Mouse (Mus musculus) cerebellum, adult (tissue): Measurements from ENCODE around the gene Colca2.

Experiments used
- ATAC-seq: cut with Nextera tagmentation; 2 replicates; pipeline ENCODE4 v1.9.2; 2017; ENCODE audit warnings: mild to moderate bottlenecking, moderate library complexity, mixed read lengths; ENCODE audit not compliant: insufficient number of reproducible peaks, low FRiP score, low TSS enrichment

Gene Colca2

DNA sequence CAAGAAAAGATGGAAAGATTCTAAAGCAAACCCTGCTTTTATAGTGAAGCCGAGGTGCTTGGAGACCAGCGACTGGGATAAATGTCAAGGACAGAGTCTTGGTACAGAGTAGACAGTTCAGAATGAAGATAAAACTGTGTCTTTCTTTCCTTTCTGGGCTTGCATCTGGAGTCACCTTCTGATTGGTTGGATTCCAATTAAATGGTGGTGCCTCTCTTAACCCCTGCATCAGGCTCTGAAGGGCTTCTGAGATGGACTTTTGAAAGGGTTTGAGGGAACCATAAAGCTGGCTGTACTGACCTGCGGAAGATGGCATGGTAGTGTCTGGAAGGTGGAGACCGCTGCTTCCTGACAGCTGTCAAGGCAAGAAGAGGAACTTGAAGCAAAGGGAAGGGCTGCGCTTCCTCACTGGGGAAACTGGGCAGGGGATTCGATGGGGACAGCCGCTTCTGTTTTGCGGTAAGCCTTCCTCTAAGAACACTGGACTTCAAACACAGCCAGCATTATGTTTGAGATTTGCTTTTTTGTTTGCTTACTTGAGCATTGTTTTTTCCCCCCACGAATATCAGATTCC is 4.7 kb downstream of the Colca2 start:
- ATAC-seq: no peak

DNA sequence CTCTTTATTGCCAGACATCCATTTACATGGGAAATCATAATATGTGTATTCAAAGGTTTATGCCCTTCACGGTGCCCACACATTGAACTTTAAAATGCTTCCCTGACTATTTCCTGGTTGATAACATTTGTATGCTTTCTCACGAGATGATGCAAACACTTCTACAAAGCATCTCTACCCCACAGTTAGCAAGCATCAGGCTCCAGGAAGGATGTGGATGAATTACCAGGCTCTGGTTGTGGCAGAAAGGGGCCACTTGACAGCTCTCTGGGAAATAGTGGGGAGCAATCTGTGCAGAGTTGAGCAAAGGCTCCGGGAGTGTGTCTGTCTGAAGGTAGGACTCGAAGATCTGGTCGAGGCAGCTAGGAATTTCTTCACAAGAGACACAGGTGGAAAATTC is 6.3 kb downstream of the Colca2 start:
- no peak for ATAC-seq

DNA sequence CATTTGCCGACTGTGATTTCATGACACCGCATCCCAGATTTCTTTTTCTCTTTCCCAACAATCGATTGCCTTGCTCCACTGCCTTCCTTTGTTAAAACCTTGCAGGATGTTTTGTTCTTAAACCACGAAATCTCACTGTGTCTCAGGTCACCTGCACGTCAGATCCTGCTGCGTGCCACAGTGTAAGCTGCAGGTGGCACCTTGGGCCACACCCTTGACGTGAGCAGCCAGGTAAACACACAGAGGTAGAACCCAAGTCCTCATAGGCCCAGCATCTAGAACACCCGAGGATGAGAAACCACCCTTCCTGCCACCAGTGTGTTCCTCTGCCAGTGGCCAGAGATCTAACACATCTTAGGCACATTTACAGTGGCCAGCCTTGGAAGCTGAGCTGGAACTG is 7.3 kb downstream of the Colca2 start:
- no peak for ATAC-seq

DNA sequence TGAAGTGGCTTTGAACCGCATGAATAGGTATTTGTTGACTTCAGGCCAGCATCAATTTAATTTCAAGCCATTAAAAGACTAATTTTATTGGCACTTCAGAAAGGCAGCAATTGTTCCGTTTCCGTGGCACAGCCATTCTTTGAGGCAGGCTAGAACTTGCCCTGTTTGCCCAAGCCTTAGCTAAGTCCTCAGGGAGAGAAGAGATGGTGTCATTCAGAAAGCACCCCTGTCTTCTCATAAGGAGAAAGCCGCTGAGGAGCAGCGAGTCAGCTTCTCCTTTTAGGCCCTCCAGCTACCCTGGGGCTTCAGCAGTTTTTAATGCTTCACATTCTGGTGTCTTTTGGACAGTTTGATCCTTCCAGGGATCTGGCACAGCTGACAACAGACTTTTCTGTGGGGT is 9.5 kb downstream of the Colca2 start:
- ATAC-seq: no peak

DNA sequence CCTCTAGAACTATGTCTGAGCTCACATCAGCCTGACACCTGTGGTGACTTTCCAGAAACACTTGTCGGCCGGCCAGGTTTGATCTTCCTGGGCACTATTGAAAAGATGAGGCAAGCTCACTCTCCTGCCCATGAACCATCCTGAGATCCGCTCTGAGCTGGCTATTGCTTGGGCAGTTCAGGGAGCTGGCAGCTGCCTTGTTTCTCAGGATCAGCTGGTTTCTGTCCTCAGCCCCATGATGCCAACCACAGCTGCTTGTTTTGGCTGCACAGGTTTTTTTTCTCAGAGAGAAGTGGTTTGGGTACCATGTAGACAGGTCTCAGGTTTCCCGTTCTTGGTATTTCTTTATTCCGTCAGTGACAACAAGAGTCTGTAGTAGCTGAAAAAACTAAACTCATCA is 19.9 kb downstream of the Colca2 start:
- no peak for ATAC-seq

DNA sequence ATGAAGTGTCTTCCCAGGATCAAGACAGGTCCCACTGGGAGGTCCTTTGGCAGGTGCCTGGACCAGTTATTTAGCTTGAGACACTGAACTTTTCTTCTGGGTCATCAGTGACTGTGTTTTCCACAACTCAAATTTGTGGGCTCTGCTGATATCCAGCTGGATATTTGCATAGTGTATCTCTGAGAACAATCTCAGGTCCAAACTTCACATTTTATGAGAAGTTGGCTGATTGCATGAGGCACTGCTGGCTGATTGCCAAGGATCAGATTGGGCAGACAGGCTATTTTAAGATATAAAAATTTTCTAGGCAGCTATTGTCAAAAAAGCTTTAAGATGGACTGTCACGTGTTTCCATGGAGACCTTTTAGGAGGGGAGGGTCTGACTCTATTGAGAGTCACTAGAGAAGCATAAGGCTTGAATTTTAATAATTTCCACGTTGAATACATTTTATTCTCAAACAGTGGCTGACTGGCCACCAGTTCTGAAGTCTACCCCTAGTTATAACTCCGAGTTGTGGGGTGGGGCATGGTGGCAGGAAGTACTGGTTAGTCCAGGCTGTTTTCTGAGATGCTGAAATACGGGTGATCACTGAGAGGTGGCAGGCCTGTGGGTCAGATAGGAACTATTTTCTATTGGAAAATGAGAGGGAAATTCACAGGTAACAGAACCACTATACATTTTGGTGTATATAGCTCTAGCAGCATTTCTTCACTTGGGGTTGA is 21.4 kb downstream of the Colca2 start:
- ATAC-seq: no peak

DNA sequence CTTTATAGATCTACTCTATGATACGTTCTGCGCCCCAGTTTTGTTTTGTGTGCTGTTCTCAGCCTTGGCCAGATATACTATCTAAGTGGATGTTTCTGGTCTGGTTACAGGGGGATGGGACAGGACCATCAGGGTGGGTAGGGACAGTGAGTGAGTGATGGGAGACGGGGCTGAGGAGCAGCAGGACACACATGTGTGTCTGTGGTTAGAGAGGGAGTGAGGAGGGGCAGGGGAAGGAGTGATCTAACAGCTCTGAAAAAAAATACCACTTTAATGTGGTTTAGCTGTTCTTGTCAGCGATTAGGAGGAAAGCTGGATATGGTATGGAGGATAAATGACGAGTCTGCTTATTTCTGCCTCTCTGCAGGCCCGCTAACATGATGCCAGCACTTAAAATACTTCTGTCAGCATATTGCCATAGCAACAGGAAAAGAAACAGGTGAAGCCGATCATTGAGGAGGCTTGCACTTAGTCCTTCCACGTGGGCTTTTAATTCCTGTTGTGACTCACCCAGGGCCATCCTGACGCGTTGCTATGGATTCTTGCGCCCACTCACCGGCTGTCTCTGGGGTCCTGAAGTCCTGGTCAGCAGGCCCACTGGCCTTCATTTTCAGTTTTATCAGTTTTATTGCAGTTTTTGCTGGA is 39.5 kb downstream of the Colca2 start:
- no peak for ATAC-seq

DNA sequence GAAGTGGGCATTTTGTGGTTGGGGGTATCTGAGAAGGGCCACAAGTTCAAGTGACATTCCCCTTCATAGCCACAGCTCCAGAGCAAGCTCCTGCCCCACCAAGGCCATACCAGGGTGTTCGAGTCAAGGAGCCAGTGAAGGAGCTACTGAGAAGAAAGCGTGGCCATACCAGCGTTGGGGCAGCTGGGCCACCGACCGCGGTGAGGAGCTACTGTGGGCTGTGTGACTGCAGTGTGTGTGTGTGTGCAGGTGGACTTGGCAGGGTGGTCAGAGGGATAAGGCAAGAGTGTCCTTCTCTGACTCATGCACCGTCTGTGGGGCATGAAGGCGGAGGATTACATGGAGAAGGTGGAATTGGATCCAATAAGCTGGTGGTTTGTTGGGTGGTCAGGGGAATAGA is 46.2 kb downstream of the Colca2 start:
- no peak for ATAC-seq

DNA sequence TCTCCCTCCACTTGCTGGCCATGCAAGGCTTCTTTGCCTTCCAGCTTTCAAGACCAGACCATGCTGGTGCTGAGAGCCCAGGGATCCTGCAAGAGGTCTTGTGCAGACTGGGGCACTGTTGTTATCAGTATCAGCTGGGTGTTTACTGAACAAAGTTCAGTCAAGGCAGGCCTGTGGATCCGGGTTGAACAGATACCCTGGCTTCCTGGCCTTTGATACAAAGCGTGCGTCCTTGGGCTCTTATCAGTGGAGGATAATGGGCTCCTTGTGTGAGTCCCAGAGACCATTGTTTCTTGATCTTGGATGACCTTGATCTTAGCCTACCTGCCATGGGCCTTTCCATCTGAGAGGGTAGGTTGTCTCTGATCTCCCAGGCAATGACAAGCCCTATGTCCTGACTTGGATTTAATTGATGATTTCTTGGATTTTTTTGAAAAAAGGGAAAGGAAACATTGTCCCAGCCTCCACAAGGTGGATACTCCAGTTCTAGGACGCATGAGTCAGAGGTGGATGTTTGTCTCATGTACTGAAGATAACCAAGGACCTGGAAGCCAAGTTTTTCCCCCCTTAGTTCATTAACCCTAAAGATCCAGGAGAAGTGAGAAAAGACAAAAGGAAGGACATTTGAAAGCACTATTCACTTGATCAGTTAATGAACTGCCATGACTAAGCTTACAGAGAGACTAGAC is 47.5 kb downstream of the Colca2 start:
- no peak for ATAC-seq

DNA sequence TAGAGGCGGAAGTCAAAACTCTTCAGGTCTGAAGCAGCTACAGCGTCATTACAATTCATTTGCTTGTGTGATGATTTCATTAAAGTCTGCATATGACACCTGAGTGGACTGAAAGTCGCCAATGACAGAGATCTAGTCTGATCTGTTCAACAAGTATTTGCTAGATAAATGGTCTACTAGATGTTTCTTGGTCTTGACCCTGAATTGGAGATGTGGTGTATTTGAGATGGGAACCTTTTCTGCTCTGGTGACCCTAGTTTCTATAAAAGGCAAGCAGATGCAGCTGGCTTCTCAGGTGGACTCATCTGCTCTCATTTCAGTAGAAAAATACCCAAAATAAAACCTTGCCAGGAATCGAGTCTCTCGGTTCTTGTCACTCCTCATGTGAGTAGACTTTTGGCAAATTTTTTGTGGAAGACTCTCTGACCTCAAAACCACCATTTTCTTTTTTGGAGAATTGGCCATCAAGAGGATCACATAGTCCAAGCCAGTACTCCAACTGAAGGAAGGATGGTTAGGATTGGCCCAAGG is 52.7 kb downstream of the Colca2 start:
- no peak for ATAC-seq
